Mouse (Mus musculus) spleen, adult 10 weeks (tissue): ENCODE results near the gene Trmt1l. TPM values are rescaled to one million over a fixed set of nuclear protein-coding genes. Genes with fewer than 3 reads are reported as not detected.

Experiments
- polyA plus RNA-seq: library from polyadenylated mRNA; stranded (reverse); fragments of 350-450 nt; fragmentation: Illumina TruSeq; extraction: RNeasy Lipid Tissue Mini Kit (QIAGEN cat#74804); gene quantifications from one replicate; pipeline ENCODE4 v1.2.3, GENCODE M21; 2015; ENCODE audit warnings: low replicate concordance; ENCODE audit not compliant: insufficient read depth

Trmt1l gene
- 56.7 TPM for polyA plus RNA-seq

DNA sequence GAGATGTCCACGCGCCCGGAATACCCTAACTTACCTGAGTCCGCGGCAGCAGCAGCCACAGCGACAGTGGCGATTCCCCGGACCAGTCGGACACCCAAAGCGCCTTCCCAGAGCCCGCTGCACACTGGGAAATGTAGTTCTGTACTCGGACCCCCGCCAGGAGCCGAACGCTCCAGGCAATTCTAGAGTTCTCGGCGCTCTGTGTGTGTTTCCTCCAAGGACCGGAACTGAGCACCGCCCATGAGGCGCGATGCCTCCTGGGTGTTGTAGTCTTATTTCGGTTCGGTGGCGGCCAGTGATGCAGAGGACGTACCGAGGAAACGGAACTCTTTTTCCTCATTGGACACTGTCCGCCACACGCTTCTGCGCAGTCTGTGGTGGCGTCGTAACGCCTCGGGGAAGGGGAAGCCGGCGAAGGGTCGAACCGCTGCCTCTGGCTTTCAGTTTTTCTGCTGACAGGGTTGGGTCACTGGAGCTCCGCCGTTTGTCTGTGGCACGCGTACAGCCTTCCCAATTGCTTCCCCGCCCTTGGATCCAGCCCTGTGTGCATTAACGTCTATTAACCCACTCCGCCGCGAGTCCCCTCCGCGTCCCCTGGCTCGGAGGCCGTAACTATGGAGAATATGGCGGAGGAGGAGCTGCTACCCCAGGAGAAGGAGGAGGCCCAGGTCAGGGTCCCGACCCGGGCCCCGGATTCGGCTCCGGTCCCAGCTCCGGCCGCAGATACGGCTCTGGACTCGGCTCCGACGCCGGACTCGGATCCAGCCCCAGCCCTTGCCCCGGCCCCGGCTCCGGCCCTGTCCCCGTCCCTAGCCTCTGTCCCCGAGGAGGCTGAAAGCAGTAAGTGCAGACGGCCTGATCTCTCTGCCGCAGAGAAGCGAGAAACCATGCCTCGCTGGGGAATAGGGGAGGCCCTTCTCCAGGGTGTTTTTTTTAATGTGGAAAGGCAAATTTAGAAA is at the start of gene Trmt1l, which contains the start of gene Swt1:
Gene Trmt1l (plus strand): TSS at position 280 of the 959 bp plus-strand sequence.
Gene Swt1 (minus strand): TSS at position 193 of the 959 bp plus-strand sequence.

GRCm38 (mm10) chr1:151500531-151501361 is 72.4 kb downstream of the Trmt1l start, which contains the start of gene Rnf2:
Rnf2 (minus strand) TSS chr1:151500955.

Other genes with a start within 250 kb of the Trmt1l start
- not detected for gene Gm47985, start 246.0 kb upstream of the Trmt1l start, polyA plus RNA-seq
- gene Gm8947, start 236.2 kb upstream of the Trmt1l start, polyA plus RNA-seq: not detected
- gene Gm47995, start 230.1 kb upstream of the Trmt1l start, polyA plus RNA-seq: not detected
- gene 3110040M04Rik, start 224.4 kb upstream of the Trmt1l start, polyA plus RNA-seq: not detected
- not detected for gene Gm47996, start 218.4 kb upstream of the Trmt1l start, polyA plus RNA-seq
- 451 TPM for gene Ivns1abp, start 84.1 kb upstream of the Trmt1l start, polyA plus RNA-seq
- gene Swt1, start 87 bp upstream of the Trmt1l start, polyA plus RNA-seq: 37.3 TPM
- gene Rnf2, start 72.4 kb downstream of the Trmt1l start, polyA plus RNA-seq: 83.5 TPM
- 29.8 TPM for gene Fam129a, start 142.6 kb downstream of the Trmt1l start, polyA plus RNA-seq